Mouse (Mus musculus): ENCODE results near the gene Mto1.

DNA sequence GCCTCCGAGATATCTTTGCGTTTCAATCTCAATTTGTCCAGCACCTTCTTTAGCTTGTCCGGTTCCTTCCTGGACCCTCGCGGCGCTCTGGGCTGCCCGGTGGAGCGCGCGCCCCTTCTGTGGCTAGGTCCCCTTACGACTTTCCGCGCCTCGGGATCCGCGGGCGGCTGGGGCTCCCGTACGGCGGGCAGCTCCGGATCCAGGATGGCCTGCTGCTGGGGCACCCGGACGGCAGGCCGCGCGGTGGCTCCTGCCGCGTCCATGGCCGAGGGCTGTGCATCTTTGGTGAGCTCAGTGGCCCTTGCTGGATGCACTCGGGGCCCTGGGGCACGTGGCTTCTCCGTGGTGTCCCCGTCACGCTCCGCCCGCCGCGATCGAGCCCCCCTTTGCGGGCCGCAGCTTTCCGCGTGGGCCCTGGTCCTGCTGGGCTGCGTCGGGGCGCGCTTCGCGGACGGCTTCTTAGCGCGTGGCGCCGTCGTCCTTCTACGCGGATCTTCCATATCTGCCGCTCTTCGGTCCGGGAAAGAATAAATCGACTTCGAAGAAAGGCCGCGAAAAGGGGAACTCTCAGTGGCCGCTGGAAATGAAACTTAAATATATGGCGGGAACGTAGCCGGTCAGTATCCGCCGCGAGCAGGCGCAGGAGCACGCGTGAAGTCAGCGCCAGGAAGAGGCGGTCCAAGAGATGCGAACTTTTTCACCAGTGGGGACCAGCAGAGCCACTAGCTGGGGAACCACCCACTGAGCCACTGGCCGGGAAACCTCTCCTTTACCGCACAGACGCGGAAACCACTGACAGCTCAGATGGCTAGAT, 5.2 kb upstream of the Mto1 start, which contains the start of gene Cgas:
- TF ChIP-seq CTCF (IDR thresholded peaks at IDR 0.05; ENCODE audit: low read depth) (no peak), EP300 (optimal IDR thresholded peaks at IDR 0.05) (no peak)
